Mouse (Mus musculus) lung, postnatal 0 days (tissue): ENCODE measurements at regions not wholly inside any gene's neighbourhood (a gene's known extent, or its start where the extent isn't known, plus 50 kb on each side); places are given as distances from the start of the nearest gene placed in this dataset.

Experiments
- CTCF ChIP-seq: IDR thresholded peaks from 2 replicates; pipeline ENCODE4 v1.5.1; 2016; ENCODE audit warnings: antibody characterized with exemption, mild to moderate bottlenecking
- EP300 ChIP-seq: IDR thresholded peaks from 2 replicates; pipeline ENCODE4 v1.6.1; 2016; ENCODE audit warnings: antibody characterized with exemption, mild to moderate bottlenecking, control low read depth

DNA sequence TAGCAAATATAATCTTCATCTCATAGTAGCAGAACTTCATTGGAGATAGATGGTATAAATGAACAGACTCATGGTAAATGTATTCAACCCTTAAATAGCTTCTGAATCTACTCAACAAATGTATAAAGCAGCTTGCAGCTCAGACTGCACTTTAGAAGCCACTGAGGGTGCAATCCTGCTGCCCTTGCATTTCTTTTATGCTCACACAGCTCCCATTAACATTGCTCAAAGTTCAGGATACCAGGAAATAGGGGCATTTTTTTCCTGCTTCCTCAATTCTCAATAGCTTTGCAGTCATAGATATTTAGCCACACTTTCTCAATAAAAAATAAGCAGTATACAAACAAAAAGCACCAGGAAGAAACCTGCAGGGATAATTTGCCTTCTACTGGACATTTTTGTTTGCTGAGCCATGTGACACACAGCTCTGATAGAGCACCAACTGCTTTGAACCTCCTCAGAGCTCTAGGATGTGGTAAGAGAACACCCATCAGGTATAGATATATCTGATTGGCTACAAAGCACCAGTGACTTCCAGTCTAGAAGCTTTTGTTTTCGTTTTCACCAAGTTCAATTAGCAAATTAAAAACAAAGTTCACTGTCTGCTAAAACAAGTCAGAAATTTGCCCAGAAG lies 1012.5 kb upstream of the Ptprd start:
- TF ChIP-seq CTCF (no peak), EP300 (no peak)
